Comparison of ENCODE assay signal across 20 mouse cellular contexts in genomic region chr15:36898857-36899523, GRCm38 (mm10).
DNase-seq lines count a peak whose midpoint lies in the region; ATAC-seq and TF ChIP-seq lines count a peak whose summit lies in the region.
"Had no signal": no experiment of that assay in that cellular context is flagged by ENCODE, and none has a peak within 500 bp of the region (broad histone marks: within the 10 kb centered on the region; RNA-seq: fewer than 3 reads in every experiment).

No protein-coding gene starts in this region.

- peak; percentile 6; the same call in 1 of the 2 replicates for TF ChIP-seq CTCF in intestine, postnatal 0 days (IDR thresholded peaks at IDR 0.05; ENCODE audit: low read depth)

- no peak overlapping the region for H3K4me3 ChIP-seq in intestine, postnatal 0 days (ENCODE audit: low read depth, low read length)
- H3K4me3 ChIP-seq in stomach, embryonic 14.5 days (ENCODE audit: low read depth, low read length), result no peak overlapping the region
- no peak overlapping the region for H3K4me3 ChIP-seq in midbrain, embryonic 10.5 days
- H3K4me3 ChIP-seq: embryonic facial prominence, embryonic 15.5 days; heart, embryonic 15.5 days; hindbrain, embryonic 10.5 days; limb, embryonic 10.5 days; liver, embryonic 15.5 days; midbrain, embryonic 12.5 days had no signal

- H3K9me3 ChIP-seq in intestine, postnatal 0 days (ENCODE audit: control insufficient read depth), result no peaks in the 10 kb centered on the region
- H3K9me3 ChIP-seq in stomach, embryonic 14.5 days (ENCODE audit: control insufficient read depth, low read depth, low read length), result no peaks in the 10 kb centered on the region
- H3K9me3 ChIP-seq in midbrain, embryonic 10.5 days (replicated peaks), result no peaks in the 10 kb centered on the region
- H3K9me3 ChIP-seq: embryonic facial prominence, embryonic 15.5 days; heart, embryonic 15.5 days; hindbrain, embryonic 10.5 days; limb, embryonic 10.5 days; liver, embryonic 15.5 days; midbrain, embryonic 12.5 days had no signal

- DNase-seq in adrenal gland, adult 2 months, result peak; percentile 82
- no peak for DNase-seq in adrenal gland, postnatal 4 days (ENCODE audit: low spot score in 2 of 2)
- peak; percentile 73 for DNase-seq in adipocyte (ENCODE audit: low spot score)
- DNase-seq in midbrain, embryonic 10.5 days (ENCODE audit: low spot score), result no peak
- DNase-seq in embryo, embryonic 10 days (ENCODE audit: low spot score), result no peak
- no peak for DNase-seq in lung, postnatal 14 days
- DNase-seq: cerebellum, adult 9-10 months; layer of hippocampus, postnatal 36 days; right cerebral cortex, adult 18-20 months; thymus, adult 18-20 months had no signal

- WGBS in intestine, postnatal 0 days, result 41% methylated on average over 11 of the region's 11 CpGs
- 65% methylated on average over 11 of the region's 11 CpGs for WGBS in stomach, embryonic 14.5 days
- 92% methylated on average over 11 of the region's 11 CpGs for WGBS in midbrain, embryonic 10.5 days

- ATAC-seq in intestine, postnatal 0 days, result peak; percentile 95
- ATAC-seq in stomach, embryonic 14.5 days (ENCODE audit: insufficient number of reproducible peaks, insufficient read depth, low FRiP score, low read depth), result peak; percentile 56; the same call in 1 of the 2 replicates
- ATAC-seq: inflammation-experienced regulatory T-cells, adult 6 months had no signal

- H3K27me3 ChIP-seq in intestine, postnatal 0 days (replicated peaks; ENCODE audit: control insufficient read depth, insufficient read depth, low read length), result no peaks in the 10 kb centered on the region
- H3K27me3 ChIP-seq in stomach, embryonic 14.5 days (ENCODE audit: control insufficient read depth, insufficient read depth, low read length), result no peaks in the 10 kb centered on the region
- H3K27me3 ChIP-seq in midbrain, embryonic 10.5 days (ENCODE audit: low read depth, poor library complexity, severe bottlenecking), result peaks cover 43% of the 10 kb centered on the region
- H3K27me3 ChIP-seq: CH12.LX; embryonic facial prominence, embryonic 15.5 days; heart, embryonic 15.5 days; liver, embryonic 15.5 days had no signal

- no peak overlapping the region for H3K9ac ChIP-seq in intestine, postnatal 0 days (ENCODE audit: low read depth, low read length)
- no peak overlapping the region for H3K9ac ChIP-seq in stomach, embryonic 14.5 days (replicated peaks; ENCODE audit: low read depth, low read length)
- H3K9ac ChIP-seq: embryonic facial prominence, embryonic 15.5 days; heart, embryonic 15.5 days; liver, embryonic 15.5 days; midbrain, embryonic 12.5 days had no signal

- H3K4me2 ChIP-seq in intestine, postnatal 0 days (replicated peaks; ENCODE audit: low read depth), result no peak overlapping the region
- H3K4me2 ChIP-seq in stomach, embryonic 14.5 days (replicated peaks; ENCODE audit: low read depth, low read length), result no peak overlapping the region
- H3K4me2 ChIP-seq: embryonic facial prominence, embryonic 15.5 days; heart, embryonic 15.5 days; liver, embryonic 15.5 days; midbrain, embryonic 12.5 days had no signal

- peaks cover 24% of the 10 kb centered on the region for H3K4me1 ChIP-seq in intestine, postnatal 0 days (replicated peaks; ENCODE audit: control insufficient read depth, insufficient read depth, low read length)
- H3K4me1 ChIP-seq in stomach, embryonic 14.5 days (ENCODE audit: control insufficient read depth, insufficient read depth, low read length), result peaks cover 23% of the 10 kb centered on the region
- peaks cover 38% of the 10 kb centered on the region for H3K4me1 ChIP-seq in midbrain, embryonic 10.5 days

- H3K36me3 ChIP-seq in intestine, postnatal 0 days (ENCODE audit: control insufficient read depth, insufficient read depth), result no peaks in the 10 kb centered on the region
- H3K36me3 ChIP-seq in stomach, embryonic 14.5 days (ENCODE audit: control insufficient read depth, insufficient read depth, low read length), result no peaks in the 10 kb centered on the region
- H3K36me3 ChIP-seq in midbrain, embryonic 10.5 days, result no peaks in the 10 kb centered on the region
- H3K36me3 ChIP-seq: embryonic facial prominence, embryonic 15.5 days; heart, embryonic 15.5 days; hindbrain, embryonic 10.5 days; limb, embryonic 10.5 days; liver, embryonic 15.5 days; midbrain, embryonic 12.5 days had no signal

- H3K27ac ChIP-seq in intestine, postnatal 0 days (ENCODE audit: low read depth, low read length), result peak overlapping the region; percentile 94
- peak overlapping the region; percentile 77; the same call in 1 of the 2 replicates for H3K27ac ChIP-seq in stomach, embryonic 14.5 days (ENCODE audit: low read length)
- H3K27ac ChIP-seq in midbrain, embryonic 10.5 days (replicated peaks), result no peak overlapping the region
- H3K27ac ChIP-seq: embryonic facial prominence, embryonic 15.5 days; heart, embryonic 15.5 days; hindbrain, embryonic 10.5 days; limb, embryonic 10.5 days; liver, embryonic 15.5 days; midbrain, embryonic 12.5 days had no signal

Comparison
In these comparisons a context has a peak if more than half of its experiments do, and no peak if none do; other contexts are left out.
1. DNase-seq: peak in adrenal gland, adult 2 months (single experiment) and adipocyte (single experiment); none in adrenal gland, postnatal 4 days (0 of 2), midbrain, embryonic 10.5 days (single experiment), embryo, embryonic 10 days (single experiment) and lung, postnatal 14 days (single experiment).